Mouse (Mus musculus) embryonic stem cell, embryonic (primary cell): Measurements from ENCODE around the gene Iqcj.
"Not testable (repeated sequence)": the region's sequence is repeated elsewhere in the genome, so short reads cannot be mapped to it uniquely, and the experiment has no call there.

Experiments used
- CTCF ChIA-PET, 4 experiments: fragments of 300-600 bp in 2 of 4; fragments of 350-600 bp in 2 of 4; sonication (Branson Sonifier 250); formaldehyde crosslinking; loops; one replicate each; lab custom pipeline; 2022; ENCODE audit warnings: inconsistent platforms in 2 of 4; lab: Charles Lee
- POLR2A ChIA-PET, 4 experiments: fragments of 300-600 bp in 2 of 4; fragments of 350-600 bp in 2 of 4; sonication (Branson Sonifier 250); formaldehyde crosslinking; loops; one replicate each; lab custom pipeline; 2022; ENCODE audit warnings: antibody characterized with exemption in 4 of 4, inconsistent platforms in 1 of 4; lab: Charles Lee

The Iqcj gene

GRCm38 (mm10) chr3:68055071-68055470 lies 163.1 kb downstream of the Iqcj start:
- ChIA-PET CTCF (interaction anchor here in 3 of 4 experiments (0.7 to 2.0 kb wide), 6 partner anchors 10 to 884 kb away, joined by 3 to 7 read pairs (median 3); partner anchors contain the start of gene Schip1 (in 1 of the 3)), POLR2A (no interaction called here)

DNA sequence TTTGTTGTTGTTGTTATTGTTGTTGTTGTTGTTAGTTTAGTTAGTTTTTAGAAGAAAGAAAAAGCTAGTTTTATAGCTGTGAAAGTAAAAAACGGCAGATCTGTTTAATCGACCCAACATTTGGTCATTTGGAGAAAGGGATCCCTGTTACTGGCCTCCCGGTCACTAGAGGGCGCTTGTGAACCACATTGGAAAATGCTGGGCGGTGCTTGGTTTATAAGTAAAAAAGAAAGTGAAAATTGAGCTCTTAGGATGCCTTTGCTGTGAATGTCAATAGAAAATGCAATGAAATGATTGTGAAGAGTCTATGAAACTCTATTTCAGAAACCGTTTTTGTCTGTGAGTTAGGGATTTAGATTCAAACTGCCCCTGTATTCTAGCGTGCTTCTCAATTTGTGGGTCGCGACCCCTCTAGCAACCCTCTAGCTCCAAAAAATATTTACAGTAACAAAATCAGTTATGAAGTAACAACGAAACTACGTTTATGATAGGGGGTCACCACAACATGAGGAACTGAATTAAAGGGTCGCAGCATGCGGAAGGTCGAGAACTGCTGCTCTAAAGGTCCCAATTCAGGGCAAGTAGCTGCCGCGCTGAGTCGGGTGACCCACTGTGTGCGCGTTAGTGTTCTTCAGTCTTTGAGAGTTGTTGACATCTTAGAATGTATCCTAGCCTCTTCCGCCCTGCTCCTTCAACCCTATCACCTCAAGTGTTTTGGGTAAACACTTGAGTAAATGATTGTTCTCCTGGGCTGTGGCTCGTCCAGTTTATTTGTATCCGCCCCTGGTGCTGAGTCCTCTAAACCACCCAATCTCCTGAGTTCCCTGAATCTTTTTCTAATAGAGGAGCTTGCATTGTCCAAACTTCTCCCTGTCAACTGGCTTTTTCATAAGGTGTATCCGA lies 164.6 kb downstream of the Iqcj start:
- ChIA-PET CTCF (interaction anchor here (0.5 to 2.6 kb wide), 40 partner anchors 8 to 1846 kb away, joined by 3 to 17 read pairs (median 4); partner anchors contain the start of gene Schip1 (in 1 of the 4)), POLR2A (interaction anchor here in 1 of 4 experiments (0.9 kb wide), 1 partner anchor 437 kb away, joined by 3 read pairs; no protein-coding TSS in a partner anchor)

- ChIA-PET POLR2A (interaction anchor here in 1 of 4 experiments (0.6 kb wide), 1 partner anchor 425 kb away, joined by 3 read pairs; no protein-coding TSS in a partner anchor), CTCF (interaction anchor here in 2 of 4 experiments (0.5 to 0.7 kb wide), 2 partner anchors 20 to 634 kb away, joined by 3 read pairs; no protein-coding TSS in a partner anchor)
Measured at GRCm38 (mm10) chr3:68059162-68059800, 167.3 kb downstream of the Iqcj start.

GRCm38 (mm10) chr3:68064731-68065130 lies 172.7 kb downstream of the Iqcj start, which contains the start of gene Schip1:
Schip1 (plus strand) TSS chr3:68064802.
- ChIA-PET CTCF (interaction anchor here in 2 of 4 experiments (0.6 to 2.0 kb wide), 8 partner anchors 8 to 653 kb away, joined by 3 to 7 read pairs (median 4); no protein-coding TSS in a partner anchor), POLR2A (interaction anchor here in 1 of 4 experiments (0.6 kb wide), 2 partner anchors 91 to 429 kb away, joined by 3 read pairs; no protein-coding TSS in a partner anchor)

DNA sequence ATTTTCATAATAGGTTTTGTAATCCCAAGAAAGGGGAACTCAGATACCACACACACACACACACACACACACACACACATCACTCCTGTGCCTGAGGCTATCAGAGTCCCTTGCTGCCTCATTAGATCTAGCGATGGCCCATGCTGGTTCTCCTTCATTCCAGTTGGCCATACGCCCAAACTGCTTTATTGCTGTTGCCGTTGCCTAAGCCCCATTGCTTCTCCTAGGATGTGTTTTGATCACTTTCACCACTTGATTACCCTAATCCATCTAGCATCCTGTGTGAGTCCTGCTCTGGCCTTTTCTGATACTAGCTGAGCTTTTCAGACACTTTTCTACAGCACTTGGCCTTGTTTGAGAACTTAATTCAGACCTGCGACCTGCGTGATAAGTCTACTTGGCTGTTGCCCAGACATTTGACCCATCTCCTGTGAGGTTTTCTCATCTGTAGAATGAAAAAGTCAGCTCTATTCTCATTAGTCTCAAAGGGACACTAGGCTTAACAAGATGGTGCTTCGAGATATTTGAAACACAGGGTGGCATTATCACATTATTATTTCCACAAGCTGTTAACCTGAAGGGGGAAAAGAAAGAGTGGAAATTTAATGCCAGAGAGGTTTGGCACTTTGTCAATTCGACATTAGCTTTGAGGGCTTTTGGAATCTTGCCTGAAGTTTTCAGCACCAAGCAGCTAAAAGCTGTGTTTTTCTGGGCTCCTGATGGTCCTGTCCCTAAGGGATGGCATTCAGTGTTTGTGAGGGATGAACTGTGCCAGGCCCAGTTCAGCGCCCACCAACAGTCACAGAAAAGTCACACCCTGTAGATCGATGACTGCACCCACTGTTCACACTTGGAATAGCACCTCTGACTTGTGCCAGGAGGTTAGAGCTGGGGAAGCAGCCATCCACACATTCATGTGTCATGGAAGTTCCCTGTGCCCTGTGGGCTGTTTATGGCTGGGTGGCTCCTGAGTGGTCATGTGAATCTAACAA lies 179.7 kb downstream of the Iqcj start:
- POLR2A ChIA-PET = no interaction called here
- CTCF ChIA-PET = interaction anchor here in 3 of 4 experiments (0.6 to 0.8 kb wide), 5 partner anchors 15 to 646 kb away, joined by 3 to 7 read pairs (median 4); no protein-coding TSS in a partner anchor

DNA sequence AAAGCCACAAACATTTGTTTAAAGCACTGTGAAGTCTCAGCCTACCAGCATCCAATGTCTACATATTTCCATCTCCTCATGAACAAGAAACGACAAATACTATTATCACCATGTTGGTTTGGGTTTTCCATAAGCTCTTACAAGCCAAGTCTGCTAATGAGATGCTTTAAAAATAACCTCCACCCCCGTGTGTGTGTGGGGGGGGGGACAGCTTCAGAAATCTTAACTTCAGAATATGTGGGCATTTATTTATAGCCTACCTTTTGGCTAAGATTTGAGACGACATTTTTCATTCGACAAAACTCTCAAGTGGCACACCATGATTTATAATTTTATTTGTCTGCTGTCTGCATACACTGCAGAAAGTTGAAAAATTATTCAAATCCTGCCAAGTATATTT lies 185.4 kb downstream of the Iqcj start:
- CTCF ChIA-PET = no interaction called here

DNA sequence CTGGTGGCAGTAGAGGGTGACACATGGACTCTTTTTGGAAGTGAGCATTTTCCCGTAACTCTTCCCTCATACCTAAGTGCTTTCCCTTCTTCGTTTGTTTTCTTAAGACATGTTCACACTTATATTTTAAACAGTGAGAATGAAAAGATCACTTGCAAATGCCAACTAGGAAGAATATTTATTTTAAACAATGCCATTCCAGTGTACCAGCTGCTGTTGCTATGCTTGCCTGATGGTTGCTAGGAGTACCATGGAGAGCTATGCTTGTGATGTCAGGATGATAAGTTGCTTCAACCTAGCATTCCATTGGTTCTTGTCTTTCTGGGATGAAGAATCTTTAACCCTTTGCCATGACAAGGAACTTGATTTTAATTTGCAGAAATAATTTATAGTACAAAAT lies 193.0 kb downstream of the Iqcj start:
- POLR2A ChIA-PET = no interaction called here
- CTCF ChIA-PET = no interaction called here

More for the DNA sequence above, 185.4 kb downstream of the Iqcj start:
- POLR2A ChIA-PET = no interaction called here

- ChIA-PET CTCF (no interaction called here), POLR2A (no interaction called here)
Measured at GRCm38 (mm10) chr3:68092108-68092507, 200.1 kb downstream of the Iqcj start.

- POLR2A ChIA-PET = no interaction called here
- CTCF ChIA-PET = no interaction called here
Measured at GRCm38 (mm10) chr3:68096724-68097431, 204.9 kb downstream of the Iqcj start.

- CTCF ChIA-PET, POLR2A ChIA-PET: not testable (repeated sequence)
Measured at GRCm38 (mm10) chr3:68099561-68099960, 207.5 kb downstream of the Iqcj start.

DNA sequence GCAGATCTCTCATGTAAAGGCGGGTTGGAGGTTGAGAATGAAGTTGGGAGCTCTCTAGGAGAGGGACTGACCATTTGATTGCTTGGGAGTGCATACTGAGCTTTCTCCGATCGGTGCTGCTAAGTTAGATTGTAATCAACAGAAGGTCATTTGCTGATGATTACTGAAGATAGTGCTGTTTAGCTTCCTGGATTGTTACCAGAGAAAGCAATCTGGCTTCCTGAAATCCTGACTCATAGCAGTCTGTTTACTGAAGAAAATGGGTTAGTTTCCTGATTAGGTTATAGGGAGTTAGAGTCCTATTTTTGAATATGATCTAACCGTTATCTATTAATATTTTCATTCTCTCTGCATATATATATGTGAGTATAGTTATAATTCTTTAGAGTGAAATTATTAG lies 209.3 kb downstream of the Iqcj start:
- CTCF ChIA-PET = no interaction called here
- POLR2A ChIA-PET = no interaction called here

DNA sequence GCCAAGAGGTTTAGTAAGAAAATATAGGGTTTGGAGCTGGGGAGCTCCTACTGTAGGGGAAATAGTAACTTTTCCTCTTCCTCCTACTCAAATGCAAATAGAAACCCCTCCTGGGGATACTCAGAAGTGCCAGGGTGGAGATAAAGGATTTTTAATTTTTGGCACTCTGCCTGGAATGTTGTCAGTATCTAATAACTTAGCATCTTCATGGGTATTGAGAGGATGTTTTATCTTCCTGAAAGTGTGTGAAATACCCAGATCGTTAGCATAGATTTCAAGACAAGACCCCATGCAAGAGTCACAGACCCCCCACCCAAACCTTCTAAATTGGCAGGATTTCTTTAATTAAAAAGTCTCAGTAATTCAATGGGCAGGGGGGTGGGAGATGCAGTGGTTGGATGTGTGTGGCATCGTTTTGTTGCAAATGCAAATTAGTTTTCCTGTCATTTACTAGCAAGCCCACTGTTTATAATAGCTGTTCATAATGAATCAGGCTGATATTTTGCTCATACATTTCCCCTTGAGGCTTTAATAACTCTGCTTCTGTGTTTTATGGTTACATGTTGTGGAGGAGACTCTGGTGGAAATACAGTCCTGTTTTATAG lies 213.2 kb downstream of the Iqcj start:
- CTCF ChIA-PET = no interaction called here
- POLR2A ChIA-PET = no interaction called here
